Mouse (Mus musculus): ENCODE results near the gene Olfr1451. TPM values are rescaled to one million over a fixed set of nuclear protein-coding genes. Genes with fewer than 3 reads are reported as not detected.
"Not testable (repeated sequence)": the region's sequence is repeated elsewhere in the genome, so short reads cannot be mapped to it uniquely, and the experiment has no call there.

The Olfr1451 gene
- not detected in 2 replicates for polyA plus RNA-seq (2012; rRNA removed)

- no peak for DNase-seq (ENCODE audit: extremely low spot score in 1 of 2, low spot score in 1 of 2)
Measured at GRCm38 (mm10) chr19:12994714-12995113, at the start of gene Olfr1451. Gene Olfr1451 (plus strand): TSS chr19:12995014.

GRCm38 (mm10) chr19:12949958-12950357, 44.9 kb upstream of the Olfr1451 start, which contains the start of gene Olfr1450:
Gene Olfr1450 (plus strand): TSS chr19:12950258.
- DNase-seq (ENCODE audit: extremely low spot score in 1 of 2, low spot score in 1 of 2): no peak

GRCm38 (mm10) chr19:12970082-12970481, 24.7 kb upstream of the Olfr1451 start:
- not testable (repeated sequence) for DNase-seq (ENCODE audit: extremely low spot score in 1 of 2, low spot score in 1 of 2)

GRCm38 (mm10) chr19:12992316-12992715, 2.5 kb upstream of the Olfr1451 start:
- not testable (repeated sequence) for DNase-seq (ENCODE audit: extremely low spot score in 1 of 2, low spot score in 1 of 2)

- DNase-seq (ENCODE audit: extremely low spot score in 1 of 2, low spot score in 1 of 2): no peak
Measured at GRCm38 (mm10) chr19:13028227-13028626, 33.4 kb downstream of the Olfr1451 start, which contains the start of gene Olfr1453. Gene Olfr1453 (minus strand): TSS chr19:13028327.

Other genes with a start within 250 kb of the Olfr1451 start
- gene Cntf, start 229.4 kb upstream of the Olfr1451 start, polyA plus RNA-seq (2012; rRNA removed): 3.3 and 3.9 TPM in 2 replicates
- gene Zfp91, start 198.9 kb upstream of the Olfr1451 start, polyA plus RNA-seq (2012; rRNA removed): 46.6 and 50.8 TPM in 2 replicates
- 1.8 and 2.5 TPM in 2 replicates for gene Lpxn, start 198.8 kb upstream of the Olfr1451 start, polyA plus RNA-seq (2012; rRNA removed)
- gene Gm5244, start 148.3 kb upstream of the Olfr1451 start, polyA plus RNA-seq (2012; rRNA removed): not detected in 2 replicates
- not detected in 2 replicates for gene Olfr1444, start 137.7 kb upstream of the Olfr1451 start, polyA plus RNA-seq (2012; rRNA removed)
- gene Olfr1445, start 111.2 kb upstream of the Olfr1451 start, polyA plus RNA-seq (2012; rRNA removed): not detected in 2 replicates
- gene Olfr1446, start 101.5 kb upstream of the Olfr1451 start, polyA plus RNA-seq (2012; rRNA removed): not detected in 2 replicates
- gene Olfr1447, start 91.3 kb upstream of the Olfr1451 start, polyA plus RNA-seq (2012; rRNA removed): 0.06 TPM in 1 of 2 replicates, not detected in the other
- 0.04 TPM in 1 of 2 replicates, not detected in the other for gene Olfr1448, start 70.6 kb upstream of the Olfr1451 start, polyA plus RNA-seq (2012; rRNA removed)
- gene Olfr1449, start 64.2 kb upstream of the Olfr1451 start, polyA plus RNA-seq (2012; rRNA removed): not detected in 2 replicates
- not detected in 2 replicates for gene Olfr1450, start 44.8 kb upstream of the Olfr1451 start, polyA plus RNA-seq (2012; rRNA removed)
- not detected in 2 replicates for gene Olfr1453, start 33.3 kb downstream of the Olfr1451 start, polyA plus RNA-seq (2012; rRNA removed)
- gene Olfr1454, start 65.6 kb downstream of the Olfr1451 start, polyA plus RNA-seq (2012; rRNA removed): not detected in 2 replicates
- gene Olfr1457, start 102.9 kb downstream of the Olfr1451 start, polyA plus RNA-seq (2012; rRNA removed): not detected in 2 replicates
- gene Olfr1458, start 111.8 kb downstream of the Olfr1451 start, polyA plus RNA-seq (2012; rRNA removed): not detected in 2 replicates
- gene Olfr1459, start 154.5 kb downstream of the Olfr1451 start, polyA plus RNA-seq (2012; rRNA removed): 0.02 TPM in 1 of 2 replicates, not detected in the other
- not detected in 2 replicates for gene Olfr1461, start 168.0 kb downstream of the Olfr1451 start, polyA plus RNA-seq (2012; rRNA removed)
- not detected in 2 replicates for gene Olfr1462, start 190.7 kb downstream of the Olfr1451 start, polyA plus RNA-seq (2012; rRNA removed)
- gene Olfr1463, start 236.3 kb downstream of the Olfr1451 start, polyA plus RNA-seq (2012; rRNA removed): 0.08 and 0.10 TPM in 2 replicates